Mouse (Mus musculus) hindbrain, embryonic 15.5 days (tissue): ENCODE measurements around the gene Tomm34. TPM values are rescaled to one million over a fixed set of nuclear protein-coding genes. Genes with fewer than 3 reads are reported as not detected.

Source experiments
- ATAC-seq: fragments of 200-750 bp; cut with Nextera tagmentation; 2 replicates; pipeline ENCODE4 v1.8.0; 2017; ENCODE audit warnings: low read depth, moderate number of reproducible peaks, moderate TSS enrichment; ENCODE audit not compliant: low FRiP score
- H3K27ac ChIP-seq: fragments of 300-500 bp; sonication (generic); replicated peaks from 2 replicates; pipeline ENCODE4 v1.5.1; 2015; ENCODE audit warnings: mild to moderate bottlenecking, inconsistent platforms
- H3K27me3 ChIP-seq: fragments of 300-500 bp; sonication (generic); 2 replicates; pipeline ENCODE4 v1.6.1; 2015; ENCODE audit warnings: control low read depth, inconsistent platforms
- H3K36me3 ChIP-seq: fragments of 300-500 bp; sonication (generic); 2 replicates; pipeline ENCODE4 v1.6.1; 2015; ENCODE audit warnings: control low read depth, inconsistent platforms
- H3K4me1 ChIP-seq: fragments of 300-500 bp; sonication (generic); replicated peaks from 2 replicates; pipeline ENCODE4 v1.6.1; 2015; ENCODE audit warnings: control low read depth, inconsistent platforms
- H3K4me2 ChIP-seq: fragments of 300-500 bp; sonication (generic); 2 replicates; pipeline ENCODE4 v1.6.1; 2015; ENCODE audit warnings: moderate library complexity, mild to moderate bottlenecking, inconsistent platforms
- H3K4me3 ChIP-seq: fragments of 300-500 bp; sonication (generic); 2 replicates; pipeline ENCODE4 v1.5.1; 2015; ENCODE audit warnings: mild to moderate bottlenecking, inconsistent platforms
- H3K9ac ChIP-seq: fragments of 300-500 bp; sonication (generic); 2 replicates; pipeline ENCODE4 v1.6.1; 2015; ENCODE audit warnings: inconsistent platforms
- H3K9me3 ChIP-seq: fragments of 300-500 bp; sonication (generic); 2 replicates; pipeline ENCODE4 v1.6.1; 2016; ENCODE audit warnings: control low read depth, inconsistent platforms
- WGBS: fragments of 180-500 bp; shearing (Covaris S2); methylation state at CpG from one replicate; pipeline ENCODE4 v1.1.7; 2015; 5-methylcytosine and 5-hydroxymethylcytosine counted together
- polyA plus RNA-seq: library from polyadenylated mRNA; unstranded; fragments of >200 nt; fragmentation: Nextera tagmentation; extraction: Ambion mirVana; gene quantifications from 2 replicates; pipeline ENCODE4 v1.2.1, GENCODE M21; 2015

The Tomm34 gene
- polyA plus RNA-seq, 1 experiment from 2014 or later = 52.5 TPM

GRCm38 (mm10) chr2:164098603-164099250 is 27.8 kb upstream of the Tomm34 start:
- Histone ChIP-seq H3K4me3 (no peak overlapping the region), H3K9ac (no peak overlapping the region), H3K27me3 (no peaks in the 10 kb centered on the region), H3K36me3 (peaks cover 30% of the 10 kb centered on the region), H3K4me2 (no peak overlapping the region), H3K4me1 (no peaks in the 10 kb centered on the region), H3K9me3 (no peaks in the 10 kb centered on the region), H3K27ac (no peak overlapping the region)
- no peak for ATAC-seq
- WGBS = 93% methylated on average over 11 of the region's 11 CpGs

GRCm38 (mm10) chr2:164094152-164094551 is 23.2 kb upstream of the Tomm34 start:
- Histone ChIP-seq H3K27me3 (no peaks in the 10 kb centered on the region), H3K27ac (no peak overlapping the region), H3K9ac (no peak overlapping the region), H3K4me2 (no peak overlapping the region), H3K4me1 (no peaks in the 10 kb centered on the region), H3K36me3 (peaks cover 19% of the 10 kb centered on the region), H3K9me3 (no peaks in the 10 kb centered on the region), H3K4me3 (no peak overlapping the region)
- 87% methylated on average over 7 of the region's 7 CpGs for WGBS
- ATAC-seq = no peak

GRCm38 (mm10) chr2:164089508-164089907 is 18.5 kb upstream of the Tomm34 start:
- Histone ChIP-seq H3K4me1 (no peaks in the 10 kb centered on the region), H3K4me2 (no peak overlapping the region), H3K27ac (no peak overlapping the region), H3K4me3 (no peak overlapping the region), H3K36me3 (peaks cover 24% of the 10 kb centered on the region), H3K27me3 (no peaks in the 10 kb centered on the region), H3K9ac (no peak overlapping the region), H3K9me3 (no peaks in the 10 kb centered on the region)
- no peak for ATAC-seq
- WGBS = 91% methylated on average over 4 of the region's 4 CpGs

GRCm38 (mm10) chr2:164087416-164088017 is 16.5 kb upstream of the Tomm34 start:
- Histone ChIP-seq H3K4me2 (no peak overlapping the region), H3K9ac (no peak overlapping the region), H3K9me3 (no peaks in the 10 kb centered on the region), H3K36me3 (peaks cover 35% of the 10 kb centered on the region), H3K27me3 (no peaks in the 10 kb centered on the region), H3K4me1 (no peaks in the 10 kb centered on the region), H3K4me3 (no peak overlapping the region), H3K27ac (no peak overlapping the region)
- ATAC-seq = no peak
- 88% methylated on average over 6 of the region's 6 CpGs for WGBS

GRCm38 (mm10) chr2:164084342-164084700 is 13.4 kb upstream of the Tomm34 start:
- H3K4me1 ChIP-seq = no peaks in the 10 kb centered on the region
- H3K9me3 ChIP-seq = no peaks in the 10 kb centered on the region
- 87% methylated on average over 7 of the region's 7 CpGs for WGBS
- H3K4me2 ChIP-seq = no peak overlapping the region
- ATAC-seq = no peak
- no peak overlapping the region for H3K27ac ChIP-seq
- H3K9ac ChIP-seq = no peak overlapping the region
- peaks cover 63% of the 10 kb centered on the region for H3K36me3 ChIP-seq
- H3K27me3 ChIP-seq = no peaks in the 10 kb centered on the region
- no peak overlapping the region for H3K4me3 ChIP-seq

GRCm38 (mm10) chr2:164083609-164084341 is 12.8 kb upstream of the Tomm34 start:
- no peak overlapping the region for H3K9ac ChIP-seq
- no peak overlapping the region for H3K4me2 ChIP-seq
- H3K27ac ChIP-seq = no peak overlapping the region
- H3K9me3 ChIP-seq = no peaks in the 10 kb centered on the region
- H3K27me3 ChIP-seq = no peaks in the 10 kb centered on the region
- no peak for ATAC-seq
- no peak overlapping the region for H3K4me3 ChIP-seq
- H3K36me3 ChIP-seq = peaks cover 59% of the 10 kb centered on the region
- no peaks in the 10 kb centered on the region for H3K4me1 ChIP-seq
- 89% methylated on average over 19 of the region's 19 CpGs for WGBS

GRCm38 (mm10) chr2:164082175-164082574 is 11.2 kb upstream of the Tomm34 start:
- WGBS = 93% methylated on average over 10 of the region's 10 CpGs
- H3K4me1 ChIP-seq = no peaks in the 10 kb centered on the region
- no peak overlapping the region for H3K4me3 ChIP-seq
- no peak overlapping the region for H3K27ac ChIP-seq
- H3K9me3 ChIP-seq = no peaks in the 10 kb centered on the region
- no peak overlapping the region for H3K4me2 ChIP-seq
- H3K27me3 ChIP-seq = no peaks in the 10 kb centered on the region
- ATAC-seq = no peak
- no peak overlapping the region for H3K9ac ChIP-seq
- H3K36me3 ChIP-seq = peaks cover 46% of the 10 kb centered on the region

- peaks cover 42% of the 10 kb centered on the region for H3K36me3 ChIP-seq
- no peak for ATAC-seq
- H3K27me3 ChIP-seq = no peaks in the 10 kb centered on the region
- H3K4me3 ChIP-seq = no peak overlapping the region
- H3K9me3 ChIP-seq = no peaks in the 10 kb centered on the region
- H3K4me1 ChIP-seq = no peaks in the 10 kb centered on the region
- H3K9ac ChIP-seq = no peak overlapping the region
- no peak overlapping the region for H3K4me2 ChIP-seq
- 95% methylated on average over 10 of the region's 10 CpGs for WGBS
- no peak overlapping the region for H3K27ac ChIP-seq
These were observed 10.6 kb upstream of the Tomm34 start for GRCm38 (mm10) chr2:164081577-164081976.

- no peak for ATAC-seq
- Histone ChIP-seq H3K4me3 (no peak overlapping the region), H3K4me1 (peaks cover 12% of the 10 kb centered on the region), H3K9me3 (no peaks in the 10 kb centered on the region), H3K9ac (no peak overlapping the region), H3K4me2 (no peak overlapping the region), H3K27ac (no peak overlapping the region), H3K36me3 (peaks cover 39% of the 10 kb centered on the region), H3K27me3 (no peaks in the 10 kb centered on the region)
- 91% methylated on average over 6 of the region's 6 CpGs for WGBS
These were observed 8.5 kb upstream of the Tomm34 start for GRCm38 (mm10) chr2:164079488-164079887.

GRCm38 (mm10) chr2:164077875-164078274 is 6.9 kb upstream of the Tomm34 start:
- H3K4me3 ChIP-seq = no peak overlapping the region
- H3K4me2 ChIP-seq = no peak overlapping the region
- WGBS = 85% methylated on average over 5 of the region's 5 CpGs
- peaks cover 13% of the 10 kb centered on the region for H3K4me1 ChIP-seq
- H3K27ac ChIP-seq = no peak overlapping the region
- no peaks in the 10 kb centered on the region for H3K27me3 ChIP-seq
- no peak overlapping the region for H3K9ac ChIP-seq
- ATAC-seq = no peak
- peaks cover 31% of the 10 kb centered on the region for H3K36me3 ChIP-seq
- no peaks in the 10 kb centered on the region for H3K9me3 ChIP-seq

- Histone ChIP-seq H3K4me3 (no peak overlapping the region), H3K36me3 (peaks cover 24% of the 10 kb centered on the region), H3K9ac (no peak overlapping the region), H3K4me1 (peaks cover 13% of the 10 kb centered on the region), H3K4me2 (no peak overlapping the region), H3K27me3 (no peaks in the 10 kb centered on the region), H3K27ac (no peak overlapping the region), H3K9me3 (no peaks in the 10 kb centered on the region)
- no peak for ATAC-seq
- WGBS = 91% methylated on average over 8 of the region's 8 CpGs
These were observed 6.0 kb upstream of the Tomm34 start for GRCm38 (mm10) chr2:164076874-164077425.

GRCm38 (mm10) chr2:164075088-164075487 is 4.1 kb upstream of the Tomm34 start:
- Histone ChIP-seq H3K27ac (no peak overlapping the region), H3K9me3 (no peaks in the 10 kb centered on the region), H3K27me3 (no peaks in the 10 kb centered on the region), H3K4me3 (peak overlapping the region; percentile 77), H3K36me3 (peaks cover 7% of the 10 kb centered on the region), H3K9ac (peak overlapping the region; percentile 79; the same call in 1 of the 2 replicates), H3K4me2 (peak overlapping the region; percentile 76), H3K4me1 (peaks cover 14% of the 10 kb centered on the region)
- WGBS = 61% methylated on average over 5 of the region's 5 CpGs
- ATAC-seq = no peak
